In genomic region chr17:15828131-15828917, GRCm38 (mm10) we compare ENCODE assay signal across 11 mouse cellular contexts. TPM values are rescaled to one million over a fixed set of nuclear protein-coding genes. Genes with fewer than 3 reads are reported as not detected.
DNase-seq lines count a peak whose midpoint lies in the region; ATAC-seq lines count a peak whose summit lies in the region.
"Had no signal": no experiment of that assay in that cellular context is flagged by ENCODE, and none has a peak within 500 bp of the region (broad histone marks: within the 10 kb centered on the region; RNA-seq: fewer than 3 reads in every experiment).

No protein-coding gene starts in this region.

- H3K4me2 ChIP-seq in forebrain, embryonic 13.5 days = peak overlapping the region; percentile 90
- H3K4me2 ChIP-seq in limb, embryonic 13.5 days (replicated peaks) = peak overlapping the region; percentile 84
- H3K4me2 ChIP-seq in stomach, embryonic 15.5 days = peak overlapping the region; percentile 92

- peak overlapping the region; percentile 88; the same call in 1 of the 2 replicates for H3K27ac ChIP-seq in forebrain, embryonic 13.5 days
- H3K27ac ChIP-seq in limb, embryonic 13.5 days = no peak overlapping the region
- peak overlapping the region; percentile 96 for H3K27ac ChIP-seq in stomach, embryonic 15.5 days
- H3K27ac ChIP-seq: liver, embryonic 15.5 days had no signal

- H3K27me3 ChIP-seq in forebrain, embryonic 13.5 days = no peaks in the 10 kb centered on the region
- peaks cover 19% of the 10 kb centered on the region for H3K27me3 ChIP-seq in limb, embryonic 13.5 days
- no peaks in the 10 kb centered on the region for H3K27me3 ChIP-seq in stomach, embryonic 15.5 days (replicated peaks)

- no peaks in the 10 kb centered on the region for H3K9me3 ChIP-seq in forebrain, embryonic 13.5 days (replicated peaks)
- no peaks in the 10 kb centered on the region for H3K9me3 ChIP-seq in limb, embryonic 13.5 days
- no peaks in the 10 kb centered on the region for H3K9me3 ChIP-seq in stomach, embryonic 15.5 days
- H3K9me3 ChIP-seq: liver, embryonic 15.5 days had no signal

- no peak for ATAC-seq in forebrain, embryonic 13.5 days
- no peak for ATAC-seq in limb, embryonic 13.5 days (ENCODE audit: low FRiP score, low read depth)
- ATAC-seq in stomach, embryonic 15.5 days (ENCODE audit: insufficient read depth, low FRiP score, low read depth) = no peak

- H3K4me1 ChIP-seq in forebrain, embryonic 13.5 days = peaks cover 57% of the 10 kb centered on the region
- H3K4me1 ChIP-seq in limb, embryonic 13.5 days = peaks cover 37% of the 10 kb centered on the region
- peaks cover 4% of the 10 kb centered on the region; the same call in 1 of the 2 replicates for H3K4me1 ChIP-seq in stomach, embryonic 15.5 days

- no peak overlapping the region for H3K9ac ChIP-seq in forebrain, embryonic 13.5 days
- no peak overlapping the region for H3K9ac ChIP-seq in limb, embryonic 13.5 days
- no peak overlapping the region for H3K9ac ChIP-seq in stomach, embryonic 15.5 days
- H3K9ac ChIP-seq: liver, embryonic 15.5 days had no signal

- H3K36me3 ChIP-seq in forebrain, embryonic 13.5 days (ENCODE audit: poor library complexity, severe bottlenecking) = no peaks in the 10 kb centered on the region
- no peaks in the 10 kb centered on the region for H3K36me3 ChIP-seq in limb, embryonic 13.5 days
- H3K36me3 ChIP-seq in stomach, embryonic 15.5 days = no peaks in the 10 kb centered on the region
- H3K36me3 ChIP-seq: liver, embryonic 15.5 days had no signal

- H3K4me3 ChIP-seq in forebrain, embryonic 13.5 days = peak overlapping the region; percentile 70
- peak overlapping the region; percentile 96 for H3K4me3 ChIP-seq in limb, embryonic 13.5 days
- peak overlapping the region; percentile 95 for H3K4me3 ChIP-seq in stomach, embryonic 15.5 days (replicated peaks)
- H3K4me3 ChIP-seq: liver, embryonic 15.5 days had no signal

- intact Hi-C loops in left cerebral cortex, postnatal 14 days (cut with DNase I) = loop anchor here (5.0 kb wide), 1 partner anchor 839 kb away; no protein-coding TSS in a partner anchor

- peak; percentile 34 to 37 for DNase-seq in left cerebral cortex, postnatal 14 days (ENCODE audit: low spot score in 2 of 2)
- no peak for DNase-seq in left cerebral cortex, adult 9 months (ENCODE audit: low spot score in 2 of 2)
- no peak for DNase-seq in left cerebral cortex, adult 18-20 months (ENCODE audit: low spot score in 2 of 2)
- no peak for DNase-seq in left cerebral cortex, adult 8-10 months (ENCODE audit: low spot score in 2 of 2)
- no peak for DNase-seq in cerebellum, adult 11 months
- DNase-seq: cerebellum, adult 9-11 months; heart, postnatal 10 days had no signal

- 58% methylated on average over 8 of the region's 8 CpGs for WGBS in forebrain, embryonic 13.5 days
- 49% methylated on average over 8 of the region's 8 CpGs for WGBS in limb, embryonic 13.5 days
- 42% methylated on average over 8 of the region's 8 CpGs for WGBS in stomach, embryonic 15.5 days

RNA-seq across cellular contexts. Expression of gene Rgmb, which starts 2.5 kb away (rescaled TPM):
- total RNA-seq in left cerebral cortex, postnatal 14 days (2021) = 10 to 100 TPM; 62.4 to 79.1 TPM
- 39.2 and 44.4 TPM in 2 replicates for polyA plus RNA-seq in forebrain, embryonic 13.5 days (2015; fragmentation: Nextera tagmentation; extraction: Ambion mirVana)
- polyA plus RNA-seq in limb, embryonic 13.5 days (2015; fragmentation: Nextera tagmentation; extraction: Ambion mirVana) = 20.0 and 20.2 TPM in 2 replicates
- 49.6 and 53.1 TPM in 2 replicates for polyA plus RNA-seq in stomach, embryonic 15.5 days (2015; fragmentation: Nextera tagmentation; extraction: Ambion mirVana)
- total RNA-seq in left cerebral cortex, adult 18-20 months (2021) = 10 to 100 TPM; 56.6 to 63.7 TPM
- total RNA-seq in left cerebral cortex, adult 8-10 months (2022) = 10 to 100 TPM; 52.7 to 71.1 (median 66.7) TPM

Comparison
In these comparisons a context has a peak if more than half of its experiments do, and no peak if none do; other contexts are left out.
1. DNase-seq: peak in left cerebral cortex, postnatal 14 days (2 of 2); none in left cerebral cortex, adult 9 months (0 of 2), left cerebral cortex, adult 18-20 months (0 of 2), left cerebral cortex, adult 8-10 months (0 of 2) and cerebellum, adult 11 months (single experiment).
2. Peak in every context shown above with its lines, with median percentiles within 50 percentile points of each other: H3K4me2 ChIP-seq and H3K4me3 ChIP-seq.